Mouse (Mus musculus) forebrain, embryonic 14.5 days (tissue): ENCODE measurements around the gene Gm10974. TPM values are rescaled to one million over a fixed set of nuclear protein-coding genes. Genes with fewer than 3 reads are reported as not detected.

Experiments used
- ATAC-seq: fragments of 200-750 bp; cut with Nextera tagmentation; 2 replicates; pipeline ENCODE4 v1.8.0; 2017; ENCODE audit warnings: mild to moderate bottlenecking, moderate library complexity
- DNase-seq: peaks from one replicate; pipeline ENCODE4 v3.0.0-alpha.2; 2015; ENCODE audit warnings: low spot score
- H3K27ac ChIP-seq: fragments of 300-500 bp; sonication (generic); 2 replicates; pipeline ENCODE4 v1.5.1; 2014; ENCODE audit warnings: low read depth, mild to moderate bottlenecking, control low read depth, low read length, moderate library complexity
- H3K27me3 ChIP-seq: fragments of 300-500 bp; sonication (generic); replicated peaks from 2 replicates; pipeline ENCODE4 v1.6.1; 2014; ENCODE audit warnings: low read length, control low read depth, mixed read lengths; ENCODE audit not compliant: control insufficient read depth, insufficient read depth
- H3K36me3 ChIP-seq: fragments of 300-500 bp; sonication (generic); 2 replicates; pipeline ENCODE4 v1.6.1; 2014; ENCODE audit warnings: low read length, control low read depth; ENCODE audit not compliant: control insufficient read depth, insufficient read depth
- H3K4me1 ChIP-seq: fragments of 300-500 bp; sonication (generic); 2 replicates; pipeline ENCODE4 v1.6.1; 2014; ENCODE audit warnings: antibody characterized with exemption, low read length, control low read depth; ENCODE audit not compliant: control insufficient read depth, insufficient read depth
- H3K4me2 ChIP-seq: fragments of 300-500 bp; sonication (generic); 2 replicates; pipeline ENCODE4 v1.6.1; 2014; ENCODE audit warnings: mild to moderate bottlenecking, control low read depth, low read length
- H3K4me3 ChIP-seq: fragments of 300-500 bp; sonication (generic); 2 replicates; pipeline ENCODE4 v1.5.1; 2014; ENCODE audit warnings: low read depth, low read length, control low read depth
- H3K9ac ChIP-seq: fragments of 300-500 bp; sonication (generic); 2 replicates; pipeline ENCODE4 v1.6.1; 2014; ENCODE audit warnings: mild to moderate bottlenecking, low read length, control low read depth, moderate library complexity
- H3K9me3 ChIP-seq: fragments of 300-500 bp; sonication (generic); replicated peaks from 2 replicates; pipeline ENCODE4 v1.6.1; 2016; ENCODE audit warnings: low read length, control low read depth, mixed read lengths; ENCODE audit not compliant: control insufficient read depth
- WGBS: fragments of 180-500 bp; shearing (Covaris S2); extraction: QIAGEN DNeasy Blood & Tissue Kit; methylation state at CpG from one replicate; pipeline ENCODE4 v1.1.7; 2014; 5-methylcytosine and 5-hydroxymethylcytosine counted together
- polyA plus RNA-seq: library from polyadenylated mRNA; unstranded; fragments of >200 nt; fragmentation: Nextera tagmentation; extraction: Ambion mirVana; gene quantifications from 2 replicates; pipeline ENCODE4 v1.2.1, GENCODE M21; 2014

The Gm10974 gene
- polyA plus RNA-seq, 1 experiment from 2014 or later: not detected

GRCm38 (mm10) chr7:66351074-66351473, 14.6 kb upstream of the Gm10974 start:
- 89% methylated on average over 4 of the region's 4 CpGs for WGBS
- no peak overlapping the region for H3K4me2 ChIP-seq
- ATAC-seq: no peak

DNA sequence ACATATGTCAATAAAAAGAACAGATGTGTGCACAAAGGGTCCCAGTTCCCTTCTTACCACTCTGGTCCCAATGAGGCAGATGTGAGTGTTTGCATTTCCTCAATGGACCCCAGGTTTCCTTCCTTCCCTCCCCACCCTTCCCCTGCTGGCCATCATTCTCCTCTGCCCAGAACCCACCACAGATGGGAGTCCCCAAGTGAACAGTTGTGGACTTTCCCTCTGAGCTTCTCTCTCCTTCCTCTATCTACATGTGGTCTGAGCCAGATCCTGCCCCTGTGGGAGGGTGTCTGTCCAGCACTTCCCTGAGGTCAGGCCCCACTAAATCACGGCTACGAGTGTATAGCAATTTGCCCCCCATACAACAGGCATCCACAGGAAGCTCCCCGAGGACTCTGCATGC, 10.8 kb upstream of the Gm10974 start:
- ATAC-seq: no peak
- Histone ChIP-seq H3K27me3 (no peaks in the 10 kb centered on the region), H3K4me2 (no peak overlapping the region), H3K4me1 (no peaks in the 10 kb centered on the region), H3K9me3 (no peaks in the 10 kb centered on the region), H3K4me3 (no peak overlapping the region), H3K9ac (no peak overlapping the region), H3K27ac (no peak overlapping the region), H3K36me3 (no peaks in the 10 kb centered on the region)
- DNase-seq: no peak
- WGBS: 65% methylated on average over 3 of the region's 3 CpGs

More at GRCm38 (mm10) chr7:66351074-66351473, 14.6 kb upstream of the Gm10974 start:
- Histone ChIP-seq H3K4me1 (no peaks in the 10 kb centered on the region), H3K9me3 (no peaks in the 10 kb centered on the region), H3K4me3 (no peak overlapping the region), H3K27ac (no peak overlapping the region), H3K36me3 (no peaks in the 10 kb centered on the region), H3K9ac (no peak overlapping the region), H3K27me3 (no peaks in the 10 kb centered on the region)
- no peak for DNase-seq

DNA sequence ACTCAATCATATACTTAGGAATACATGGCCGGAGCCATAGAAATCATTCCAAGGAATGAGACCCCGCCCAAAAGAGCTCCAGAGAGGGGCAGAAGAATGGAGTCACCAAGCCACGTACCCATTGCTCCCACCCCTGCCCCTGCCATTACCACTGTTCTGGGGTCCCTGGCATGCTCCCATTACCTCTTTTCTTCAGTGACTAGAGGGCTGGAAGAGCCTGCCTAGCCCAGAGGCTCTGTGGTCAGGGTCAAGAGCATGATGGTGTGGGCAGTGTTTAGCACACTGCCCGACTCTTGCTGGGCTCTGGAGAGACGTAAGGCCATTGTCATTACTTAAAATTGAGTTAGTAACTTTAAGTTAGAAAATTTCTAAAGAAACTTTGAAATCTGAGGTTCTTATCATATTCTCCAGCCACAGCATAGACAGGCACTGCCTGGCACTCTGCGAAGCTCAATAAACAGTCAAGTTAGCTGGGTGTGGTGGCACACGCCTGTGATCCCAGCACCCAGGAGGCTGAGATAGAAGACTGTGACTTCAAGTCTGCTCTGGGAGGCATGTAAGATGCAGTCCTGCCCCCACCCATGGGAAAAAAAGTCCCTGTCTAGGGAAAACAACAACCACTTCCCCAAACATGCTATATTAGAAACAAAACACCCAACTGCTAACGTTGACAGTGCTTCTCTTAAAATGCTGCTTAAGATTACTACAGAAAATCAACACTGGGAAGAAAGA, 9.7 kb upstream of the Gm10974 start:
- no peaks in the 10 kb centered on the region for H3K27me3 ChIP-seq
- H3K36me3 ChIP-seq: no peaks in the 10 kb centered on the region
- H3K9ac ChIP-seq: no peak overlapping the region
- no peaks in the 10 kb centered on the region for H3K4me1 ChIP-seq
- no peak overlapping the region for H3K4me3 ChIP-seq
- no peak overlapping the region for H3K27ac ChIP-seq
- DNase-seq: no peak
- no peaks in the 10 kb centered on the region for H3K9me3 ChIP-seq
- 86% methylated on average over 8 of the region's 8 CpGs for WGBS
- no peak for ATAC-seq
- no peak overlapping the region for H3K4me2 ChIP-seq

DNA sequence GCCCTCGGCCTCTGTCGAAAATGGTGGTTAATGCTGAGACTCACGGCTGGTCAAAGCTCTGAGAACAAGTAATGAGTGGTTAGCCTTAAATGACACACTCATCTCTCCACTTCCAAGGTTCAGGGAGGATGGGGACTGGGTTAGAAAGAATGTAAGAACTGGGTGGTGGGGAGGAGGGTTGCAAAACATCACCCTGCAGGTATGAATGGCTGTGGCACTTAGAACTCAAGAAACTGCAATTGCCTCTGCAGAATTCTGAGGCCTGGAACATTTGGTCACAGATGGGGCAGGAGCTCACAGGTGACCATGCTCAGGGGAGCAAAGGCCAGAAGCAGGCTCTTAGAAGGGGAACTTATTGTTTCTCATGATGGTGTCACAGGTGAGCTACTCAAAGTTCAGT, 7.2 kb upstream of the Gm10974 start:
- no peaks in the 10 kb centered on the region for H3K9me3 ChIP-seq
- no peak overlapping the region for H3K9ac ChIP-seq
- H3K4me3 ChIP-seq: no peak overlapping the region
- no peaks in the 10 kb centered on the region for H3K36me3 ChIP-seq
- H3K4me1 ChIP-seq: no peaks in the 10 kb centered on the region
- H3K27ac ChIP-seq: no peak overlapping the region
- no peak for ATAC-seq
- no peaks in the 10 kb centered on the region for H3K27me3 ChIP-seq
- H3K4me2 ChIP-seq: no peak overlapping the region
- 90% methylated on average over 3 of the region's 3 CpGs for WGBS
- no peak for DNase-seq

GRCm38 (mm10) chr7:66359044-66359443, 6.7 kb upstream of the Gm10974 start:
- H3K4me1 ChIP-seq: no peaks in the 10 kb centered on the region
- ATAC-seq (no peak), DNase-seq (no peak)
- H3K4me3 ChIP-seq: no peak overlapping the region
- H3K9me3 ChIP-seq: no peaks in the 10 kb centered on the region
- H3K36me3 ChIP-seq: no peaks in the 10 kb centered on the region
- H3K27ac ChIP-seq: no peak overlapping the region
- H3K4me2 ChIP-seq: no peak overlapping the region
- H3K9ac ChIP-seq: no peak overlapping the region
- WGBS: 89% methylated on average over 4 of the region's 4 CpGs
- H3K27me3 ChIP-seq: no peaks in the 10 kb centered on the region

- Histone ChIP-seq H3K4me3 (no peak overlapping the region), H3K9ac (no peak overlapping the region), H3K4me1 (no peaks in the 10 kb centered on the region), H3K27me3 (no peaks in the 10 kb centered on the region), H3K36me3 (no peaks in the 10 kb centered on the region), H3K9me3 (no peaks in the 10 kb centered on the region), H3K27ac (no peak overlapping the region), H3K4me2 (no peak overlapping the region)
- ATAC-seq (no peak), DNase-seq (no peak)
- 93% methylated on average over 11 of the region's 11 CpGs for WGBS
Observed at GRCm38 (mm10) chr7:66364491-66364890, 1.2 kb upstream of the Gm10974 start.

GRCm38 (mm10) chr7:66365411-66365810, 294 bp upstream of the Gm10974 start:
- H3K36me3 ChIP-seq: no peaks in the 10 kb centered on the region
- H3K27me3 ChIP-seq: no peaks in the 10 kb centered on the region
- DNase-seq (no peak), ATAC-seq (no peak)
- H3K9me3 ChIP-seq: no peaks in the 10 kb centered on the region
- no peak overlapping the region for H3K9ac ChIP-seq
- no peak overlapping the region for H3K4me2 ChIP-seq
- H3K4me3 ChIP-seq: no peak overlapping the region
- no peaks in the 10 kb centered on the region for H3K4me1 ChIP-seq
- H3K27ac ChIP-seq: no peak overlapping the region
- WGBS: 77% methylated on average over 2 of the region's 2 CpGs

DNA sequence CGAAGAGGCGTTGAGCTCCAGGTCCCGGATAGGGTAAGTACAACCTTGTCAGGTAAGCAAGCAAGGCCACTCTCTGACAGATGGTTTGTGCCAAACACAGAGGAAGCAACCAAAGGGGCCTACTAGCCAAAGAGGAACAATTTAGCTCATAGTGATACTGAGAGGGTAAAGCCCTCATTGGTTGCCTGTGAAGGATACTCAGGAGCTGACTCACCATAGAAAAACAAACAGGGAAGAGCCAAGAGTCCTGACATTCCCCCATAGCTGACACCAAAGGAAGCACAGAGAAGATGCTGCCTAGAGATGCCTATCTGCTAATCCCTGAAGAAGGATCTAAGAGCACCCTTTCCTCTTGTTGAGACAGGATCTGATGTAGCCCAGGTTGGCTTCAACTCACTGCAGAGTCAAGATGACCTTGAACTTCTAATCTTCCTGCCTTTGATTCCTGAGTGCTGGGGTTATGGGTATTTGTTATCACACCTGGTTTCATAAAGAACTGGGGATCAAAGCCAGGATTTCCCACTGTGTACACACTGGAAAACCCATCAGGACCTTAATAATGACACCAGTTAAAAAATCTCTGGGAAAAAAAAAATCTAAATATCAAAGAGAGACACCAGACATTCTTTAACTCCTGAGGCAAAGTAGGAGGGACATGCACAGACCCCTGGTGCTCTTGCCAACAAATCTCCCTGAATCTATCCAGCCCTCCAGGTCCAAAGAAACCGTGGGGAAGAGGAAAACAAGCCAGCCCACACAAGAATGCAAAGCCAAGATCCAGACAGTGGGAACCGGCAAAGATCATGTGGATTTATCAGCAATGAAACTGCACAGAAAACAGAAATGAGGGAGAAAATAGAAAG, 3.6 kb downstream of the Gm10974 start:
- DNase-seq (no peak), ATAC-seq (no peak)
- Histone ChIP-seq H3K27me3 (no peaks in the 10 kb centered on the region), H3K27ac (no peak overlapping the region), H3K4me3 (no peak overlapping the region), H3K4me2 (no peak overlapping the region), H3K36me3 (no peaks in the 10 kb centered on the region), H3K9me3 (no peaks in the 10 kb centered on the region), H3K9ac (no peak overlapping the region), H3K4me1 (no peaks in the 10 kb centered on the region)
- 69% methylated on average over 5 of the region's 5 CpGs for WGBS

DNA sequence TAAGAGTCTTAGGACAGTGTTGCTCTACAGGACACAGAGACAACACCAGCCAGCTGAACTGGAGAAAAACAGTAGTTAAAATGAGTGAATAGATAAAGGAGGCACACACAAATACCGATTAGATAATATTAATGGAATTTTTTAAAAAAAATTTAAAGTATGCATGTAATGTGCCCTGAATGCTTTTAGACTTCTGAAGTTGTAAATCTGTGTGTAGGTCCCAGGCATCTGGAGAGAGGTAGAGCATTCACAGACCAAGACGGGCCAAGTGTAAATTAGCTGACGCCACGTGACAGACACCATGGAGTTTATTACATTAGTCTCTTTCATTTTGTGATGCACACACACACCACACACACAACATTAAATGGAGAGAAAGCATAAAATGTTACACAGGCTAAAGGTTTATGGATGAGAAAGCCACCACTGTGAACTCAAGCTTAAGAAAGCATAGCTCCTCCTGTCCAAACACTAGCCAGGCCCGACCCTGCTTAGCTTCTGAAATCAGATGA, 4.3 kb downstream of the Gm10974 start:
- H3K36me3 ChIP-seq: no peaks in the 10 kb centered on the region
- ATAC-seq: no peak
- H3K4me1 ChIP-seq: no peaks in the 10 kb centered on the region
- no peak overlapping the region for H3K4me2 ChIP-seq
- no peak overlapping the region for H3K27ac ChIP-seq
- no peak overlapping the region for H3K9ac ChIP-seq
- DNase-seq: no peak
- 88% methylated on average over 5 of the region's 5 CpGs for WGBS
- no peaks in the 10 kb centered on the region for H3K27me3 ChIP-seq
- no peak overlapping the region for H3K4me3 ChIP-seq
- no peaks in the 10 kb centered on the region for H3K9me3 ChIP-seq
